Mouse (Mus musculus) inflammation-experienced regulatory T-cells, adult 6 months (primary cell): ENCODE data around the gene Bud13. TPM values are rescaled to one million over a fixed set of nuclear protein-coding genes. Genes with fewer than 3 reads are reported as not detected.

Experiments
- ATAC-seq: one replicate; pipeline ENCODE4 v1.8.0; 2017
- polyA plus RNA-seq, 3 experiments: library from polyadenylated mRNA; unstranded; fragments of 100-300 nt; shearing (Covaris generic); gene quantifications; one replicate each; pipeline ENCODE4 v1.2.1; 2017

The Bud13 gene
- 10 to 100 TPM; 12.1 to 19.9 (median 19.7) TPM for polyA plus RNA-seq

DNA sequence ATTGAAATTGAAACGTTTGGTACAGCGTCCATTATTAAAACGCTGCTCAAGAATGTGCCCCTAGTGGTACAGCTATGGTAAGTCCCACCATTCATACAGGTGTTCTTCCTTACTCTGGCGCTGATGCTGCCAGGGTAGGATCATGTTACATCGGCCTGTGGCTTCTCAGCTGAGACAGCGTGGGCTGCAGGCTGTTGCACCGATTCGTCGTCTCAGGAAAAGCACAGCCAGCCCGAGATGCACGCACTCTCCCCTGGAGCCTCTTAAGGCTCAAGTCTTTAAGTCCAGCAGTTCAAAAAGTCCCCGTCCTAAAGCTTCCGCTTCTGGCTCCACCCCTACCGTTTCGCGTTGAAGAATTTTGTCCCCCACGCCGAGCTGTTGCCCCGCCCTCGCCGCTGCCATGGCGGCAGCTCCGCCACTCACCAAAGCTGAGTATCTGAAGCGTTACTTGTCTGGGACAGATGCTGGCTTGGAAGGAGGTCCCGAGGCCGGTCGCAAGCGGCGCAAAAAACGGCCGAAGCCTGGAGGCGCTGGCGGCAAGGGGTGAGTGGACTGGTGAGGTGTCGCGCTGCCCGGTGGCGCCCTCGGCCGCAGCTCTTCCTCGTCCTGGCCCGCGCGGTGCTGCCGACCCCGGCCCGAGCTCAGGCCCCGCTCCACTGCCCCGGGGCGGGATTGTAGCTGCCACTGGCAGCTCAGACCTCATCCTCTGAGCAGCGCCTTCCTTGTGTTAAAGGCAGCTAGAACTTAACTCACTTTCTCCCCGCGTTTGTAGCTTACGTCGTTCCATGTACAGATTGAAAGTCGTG lies at the start of gene Bud13:
Gene Bud13, plus strand, starts transcription at position 378 of the 806 bp plus-strand sequence.
- peak; percentile 94 for ATAC-seq

- no peak for ATAC-seq
These were observed 47.6 kb upstream of the Bud13 start for GRCm38 (mm10) chr9:46235196-46235595.

DNA sequence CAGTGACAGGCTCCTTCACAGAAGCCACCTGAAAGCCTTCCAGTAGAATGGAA lies 47.4 kb upstream of the Bud13 start, which contains the start of gene Apoc3:
Gene Apoc3, minus strand, starts transcription at position 41 of the 53 bp plus-strand sequence.
- ATAC-seq, result no peak

- no peak for ATAC-seq
These were observed 47.2 kb upstream of the Bud13 start for GRCm38 (mm10) chr9:46235649-46236048.

DNA sequence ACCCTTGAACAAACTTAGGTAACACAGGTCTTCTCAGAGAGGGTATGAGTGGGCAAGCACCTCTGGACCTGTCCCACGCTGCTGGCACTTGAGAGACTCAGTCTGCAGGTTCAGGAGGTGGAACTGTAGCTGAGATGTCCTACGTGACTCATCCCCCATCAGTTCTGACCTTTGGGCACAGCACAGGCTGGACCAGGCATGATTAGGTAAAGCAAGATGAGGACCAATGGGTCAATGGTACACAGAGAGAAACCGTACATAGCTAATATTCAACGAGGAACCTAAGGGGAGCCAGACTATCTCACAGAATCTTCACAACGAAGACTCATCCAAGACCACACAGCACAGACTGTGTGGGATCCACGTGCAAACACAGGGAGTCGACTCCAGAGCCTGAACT lies 44.0 kb upstream of the Bud13 start:
- ATAC-seq, result no peak

- no peak for ATAC-seq
These were observed 42.2 kb upstream of the Bud13 start, which contains the start of gene Apoa4 for GRCm38 (mm10) chr9:46240526-46241153. Apoa4 (plus strand) TSS chr9:46240696.

- ATAC-seq, result no peak
These were observed 41.0 kb upstream of the Bud13 start for GRCm38 (mm10) chr9:46241818-46242217.

GRCm38 (mm10) chr9:46243122-46243521 lies 39.7 kb upstream of the Bud13 start:
- no peak for ATAC-seq

DNA sequence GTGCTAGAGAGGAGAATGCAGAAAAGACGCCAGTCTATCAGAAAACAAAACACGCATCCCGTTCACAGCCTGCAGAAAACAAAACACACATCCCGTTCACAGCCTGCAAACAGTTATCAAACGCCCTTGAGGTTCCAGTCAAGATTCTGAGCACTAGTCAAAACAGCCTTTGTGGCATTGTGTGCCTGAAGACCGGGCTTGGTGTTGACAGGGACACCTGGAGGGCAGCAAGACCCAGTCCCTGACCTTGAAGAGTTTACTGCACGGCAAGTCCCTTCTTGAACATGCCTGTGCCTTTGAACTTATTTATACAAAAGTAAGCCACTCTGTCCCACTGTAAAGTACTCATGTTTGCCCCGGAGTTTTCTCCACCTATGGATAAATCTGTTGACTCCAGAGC lies 39.2 kb upstream of the Bud13 start:
- no peak for ATAC-seq

DNA sequence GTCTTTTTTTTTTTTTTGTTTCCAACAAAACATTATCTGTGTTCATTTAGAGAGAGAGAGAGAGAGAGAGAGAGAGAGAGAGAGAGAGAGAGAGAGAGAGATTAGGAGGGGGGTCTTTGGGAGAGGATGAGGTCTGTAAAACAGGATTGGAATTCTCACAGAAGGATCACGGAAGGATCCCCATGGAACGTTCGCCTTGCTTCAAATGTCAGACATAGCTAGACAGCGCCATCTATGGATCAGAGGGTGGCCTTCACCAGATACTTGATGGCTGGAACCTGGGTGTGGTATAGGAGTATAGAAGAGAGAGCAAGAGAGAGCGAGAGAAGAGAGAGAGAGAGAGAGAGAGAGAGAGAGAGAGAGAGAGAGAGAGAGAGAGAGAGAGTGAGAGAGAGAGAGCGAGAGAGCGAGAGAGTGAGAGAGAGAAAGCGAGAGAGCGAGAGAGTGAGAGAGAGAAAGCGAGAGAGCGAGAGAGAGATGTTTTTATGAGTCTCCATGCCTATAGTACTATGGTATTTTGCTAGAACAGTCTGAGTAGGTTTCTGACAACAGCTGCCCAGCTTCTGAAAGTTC lies 36.0 kb upstream of the Bud13 start:
- peak; percentile 41 for ATAC-seq

DNA sequence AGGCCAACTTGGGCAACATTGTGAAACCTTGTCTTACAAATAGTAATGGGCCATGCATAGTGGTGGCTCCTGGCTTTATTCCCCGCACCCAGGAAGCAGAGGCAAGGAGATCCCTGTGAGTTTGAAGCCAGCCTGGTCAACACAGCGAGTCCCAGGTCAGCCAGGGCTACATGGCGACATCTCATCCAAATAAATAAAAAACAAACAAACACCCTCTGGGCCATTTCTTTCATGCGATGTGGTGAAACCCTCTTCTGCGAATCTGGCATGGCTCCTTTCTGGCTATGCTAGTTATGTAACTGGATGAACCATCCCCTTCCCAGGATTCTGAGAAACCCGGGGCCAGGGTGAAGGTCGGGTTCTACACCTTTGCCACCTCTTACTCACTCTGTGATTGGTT lies 26.6 kb upstream of the Bud13 start:
- ATAC-seq, result no peak

DNA sequence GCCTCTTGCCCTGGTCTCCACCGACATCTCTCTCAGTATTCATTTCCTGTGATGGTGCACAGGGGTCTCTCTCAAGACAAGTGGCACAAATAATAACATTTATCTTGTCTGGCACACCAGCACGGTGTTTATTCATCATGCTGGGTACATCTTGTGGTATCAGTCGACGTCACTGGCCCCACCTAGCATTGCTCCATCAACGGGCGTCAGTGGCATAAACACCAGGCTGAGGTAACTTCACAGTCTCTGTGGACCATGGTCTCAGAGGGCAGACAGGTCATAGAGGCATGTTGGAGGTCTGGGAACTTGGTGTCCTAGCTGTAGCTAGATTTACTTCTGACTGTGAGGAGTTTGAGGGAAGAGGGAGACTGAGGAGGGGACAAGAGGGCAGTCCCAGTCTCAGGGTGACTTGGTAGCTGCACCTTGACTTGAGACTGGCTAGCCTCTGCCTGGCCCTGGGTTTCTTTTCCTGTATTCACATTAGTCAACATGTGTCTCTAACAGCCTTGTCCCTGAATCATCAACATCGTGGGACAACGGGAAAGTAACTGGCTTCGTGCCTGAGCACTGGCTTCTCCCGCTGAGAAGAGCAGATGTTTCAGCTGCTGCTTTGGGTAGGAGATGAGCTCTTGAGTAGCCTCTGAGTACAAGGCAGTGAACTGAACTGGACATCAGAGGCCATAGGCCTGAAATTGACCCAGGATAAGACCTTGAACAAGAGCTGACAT lies 26.0 kb upstream of the Bud13 start:
- ATAC-seq, result no peak

GRCm38 (mm10) chr9:46257546-46257945 lies 25.3 kb upstream of the Bud13 start:
- ATAC-seq, result no peak

- ATAC-seq, result no peak
These were observed 23.7 kb upstream of the Bud13 start for GRCm38 (mm10) chr9:46259111-46259510.

DNA sequence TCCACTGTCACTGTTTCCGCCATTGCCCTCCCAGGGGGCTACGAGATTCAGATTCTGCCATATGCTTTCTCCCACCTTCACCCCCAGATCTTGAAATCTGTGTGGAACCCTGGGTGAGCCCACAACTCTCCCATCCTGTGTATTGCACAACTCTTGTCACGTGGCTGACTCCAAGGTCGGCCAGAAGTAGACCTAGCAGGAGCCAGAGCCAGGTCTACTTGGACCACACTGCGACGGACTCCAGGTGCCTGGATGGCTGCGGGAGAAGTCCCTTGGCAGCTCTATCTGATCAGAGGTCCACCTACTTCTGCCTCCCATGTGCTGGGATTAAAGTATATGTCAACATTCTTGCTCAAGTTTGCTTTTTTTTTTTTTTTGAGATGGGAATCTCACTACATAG lies 21.7 kb upstream of the Bud13 start:
- ATAC-seq, result no peak

DNA sequence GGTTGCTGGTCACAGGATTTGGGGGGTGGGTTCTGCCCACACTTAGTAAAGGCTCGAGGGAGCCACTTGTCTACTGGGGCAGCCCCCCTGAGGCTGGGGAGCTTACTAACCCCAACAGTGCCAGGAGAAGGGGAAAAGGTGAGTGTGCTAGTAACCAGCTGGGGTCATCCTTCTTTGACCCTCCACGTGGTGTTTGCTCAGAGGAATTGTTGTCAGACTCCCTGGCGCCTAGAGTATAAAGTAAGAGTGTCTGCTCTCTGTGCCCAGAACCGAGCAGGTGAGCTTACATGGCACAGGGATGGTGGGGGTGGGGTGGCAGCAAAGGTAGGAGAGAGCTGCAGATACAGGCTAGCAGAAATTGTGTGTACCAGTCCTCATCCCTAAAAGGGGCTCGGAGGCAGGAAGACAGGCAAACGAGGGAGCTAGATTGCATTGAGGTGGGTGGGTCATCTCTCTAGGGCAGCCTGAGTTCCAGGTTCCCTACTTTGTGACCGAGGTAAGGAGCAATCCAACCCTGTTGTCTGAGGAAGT lies 14.4 kb upstream of the Bud13 start, which contains the start of gene Apoa5:
Gene Apoa5, plus strand, starts transcription at position 291 of the 531 bp plus-strand sequence.
- no peak for ATAC-seq

DNA sequence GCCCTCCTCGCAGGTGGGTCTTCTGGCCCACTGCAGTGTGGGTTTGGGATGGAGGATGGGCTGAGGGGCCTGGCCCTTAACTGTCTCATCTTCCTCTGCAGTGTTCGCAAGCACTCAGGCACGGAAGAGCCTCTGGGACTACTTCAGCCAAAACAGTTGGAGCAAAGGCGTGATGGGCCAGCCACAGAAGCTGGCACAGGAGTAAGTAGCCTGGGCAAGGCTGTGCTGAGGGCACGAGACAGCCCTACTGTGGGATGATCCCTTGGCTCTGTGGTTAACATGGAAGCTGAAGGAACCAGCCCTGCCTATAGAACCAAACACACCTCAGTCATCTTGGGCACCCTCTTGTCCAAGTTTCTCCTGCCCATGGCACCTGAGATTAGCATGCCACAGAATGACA lies 13.7 kb upstream of the Bud13 start:
- no peak for ATAC-seq

DNA sequence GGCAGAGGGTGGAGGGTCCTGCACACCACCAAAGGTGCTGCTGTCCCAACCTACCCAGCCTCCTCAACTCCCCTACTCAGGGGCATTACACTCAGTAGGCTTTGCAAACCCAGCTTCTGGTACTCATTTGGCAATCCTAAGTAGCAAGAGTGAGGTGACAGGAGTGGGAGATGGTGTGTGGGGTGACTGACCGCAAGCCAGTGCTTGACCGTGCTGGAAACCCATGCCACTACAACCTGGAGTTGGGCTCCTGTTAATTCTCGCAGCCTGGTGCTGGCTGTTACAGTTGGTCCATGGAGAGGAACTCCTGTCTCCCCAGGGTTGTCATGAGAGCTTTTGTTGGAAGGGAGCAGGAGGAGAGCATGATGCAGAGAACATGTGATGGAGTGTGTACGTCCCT lies 12.0 kb upstream of the Bud13 start:
- ATAC-seq, result no peak

GRCm38 (mm10) chr9:46272070-46272469 lies 10.7 kb upstream of the Bud13 start:
- peak; percentile 46 for ATAC-seq

- ATAC-seq, result peak; percentile 95
These were observed 9.9 kb upstream of the Bud13 start, which contains the start of gene Zpr1 for GRCm38 (mm10) chr9:46272677-46273454. Zpr1 (plus strand) TSS chr9:46273064.

- no peak for ATAC-seq
These were observed 8.3 kb upstream of the Bud13 start for GRCm38 (mm10) chr9:46274494-46274893.

DNA sequence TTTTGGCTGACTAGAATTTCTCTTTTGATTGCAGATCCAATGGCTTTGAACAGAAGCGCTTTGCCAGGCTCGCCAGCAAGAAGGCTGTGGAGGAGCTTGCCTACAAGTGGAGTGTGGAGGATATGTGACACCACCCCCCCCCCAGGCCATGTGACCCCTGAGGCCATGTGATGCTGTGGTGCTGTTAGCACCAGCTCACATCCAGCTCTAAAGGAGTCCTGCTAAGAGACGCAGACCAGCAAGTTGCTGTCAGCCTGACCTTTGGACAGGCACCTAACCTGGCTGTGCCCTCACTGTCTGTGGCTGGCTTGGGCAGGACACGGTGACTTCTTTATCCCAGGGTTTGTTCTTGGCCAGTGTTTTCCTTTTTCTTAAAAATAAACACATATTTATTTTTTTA lies 15.6 kb downstream of the Bud13 start:
- no peak for ATAC-seq
